Mouse (Mus musculus) hematopoietic stem cell, adult 5-6 weeks (primary cell): ENCODE data around the gene Scrt2. TPM values are rescaled to one million over a fixed set of nuclear protein-coding genes. Genes with fewer than 3 reads are reported as not detected.

Source experiments
- ATAC-seq, 2 experiments: fragments of 125-278 bp in 1 of 2; replicated peaks in 1 of 2; 2 replicates each; pipeline ENCODE4 v1.8.0; 2016 to 2017; ENCODE audit warnings: inconsistent platforms in 2 of 2, mild to moderate bottlenecking in 2 of 2, moderate number of reproducible peaks in 2 of 2, low read depth in 1 of 2, moderate TSS enrichment in 1 of 2; ENCODE audit not compliant: low FRiP score in 2 of 2, poor library complexity in 2 of 2, severe bottlenecking in 2 of 2, insufficient read depth in 1 of 2, low TSS enrichment in 1 of 2
- total RNA-seq: library from RNA; stranded (forward); fragments of 172-1452, 232-1000 nt; gene quantifications from 2 replicates; pipeline ENCODE4 v1.2.3, GENCODE M21; 2017

Gene Scrt2
- total RNA-seq, 1 experiment from 2014 or later: not detected

- ATAC-seq: no peak
Observed at GRCm38 (mm10) chr2:152119228-152119865, 38.0 kb downstream of the Scrt2 start.

- ATAC-seq: no peak; a peak in 1 of 4 replicates
Observed at GRCm38 (mm10) chr2:152122896-152123295, 41.6 kb downstream of the Scrt2 start.

- ATAC-seq: no peak
Observed at GRCm38 (mm10) chr2:152128597-152128996, 47.3 kb downstream of the Scrt2 start.

- no peak for ATAC-seq
Observed at GRCm38 (mm10) chr2:152129778-152130177, 48.4 kb downstream of the Scrt2 start.

- ATAC-seq: no peak
Observed at GRCm38 (mm10) chr2:152132016-152132415, 50.7 kb downstream of the Scrt2 start.

- no peak for ATAC-seq
Observed at GRCm38 (mm10) chr2:152132691-152133090, 51.4 kb downstream of the Scrt2 start.

- ATAC-seq: no peak
Observed at GRCm38 (mm10) chr2:152139191-152139987, 58.1 kb downstream of the Scrt2 start.

GRCm38 (mm10) chr2:152140941-152141340, 59.6 kb downstream of the Scrt2 start:
- no peak for ATAC-seq

GRCm38 (mm10) chr2:152141491-152141890, 60.2 kb downstream of the Scrt2 start:
- no peak for ATAC-seq

GRCm38 (mm10) chr2:152142046-152142445, 60.7 kb downstream of the Scrt2 start:
- peak; percentile 13 to 30; a peak in 1 of 4 replicates for ATAC-seq

- no peak for ATAC-seq
Observed at GRCm38 (mm10) chr2:152142571-152142970, 61.2 kb downstream of the Scrt2 start.

- peak; percentile 38 to 75; a peak in 3 of 4 replicates for ATAC-seq
Observed at GRCm38 (mm10) chr2:152143279-152144157, 62.2 kb downstream of the Scrt2 start, which contains the start of gene Tcf15. Gene Tcf15, plus strand, starts transcription at chr2:152143561.

- ATAC-seq: no peak
Observed at GRCm38 (mm10) chr2:152144158-152144450, 62.8 kb downstream of the Scrt2 start.

GRCm38 (mm10) chr2:152144501-152144900, 63.2 kb downstream of the Scrt2 start:
- ATAC-seq: no peak
